Mouse (Mus musculus) left cerebral cortex, postnatal 4 days (tissue): ENCODE results near the gene BC035947. TPM values are rescaled to one million over a fixed set of nuclear protein-coding genes. Genes with fewer than 3 reads are reported as not detected.
"Not testable (repeated sequence)": the region's sequence is repeated elsewhere in the genome, so short reads cannot be mapped to it uniquely, and the experiment has no call there.

Experiments
- DNase-seq: peaks from one replicate; pipeline ENCODE4 v3.0.0-alpha.2; 2022
- intact Hi-C: fragments of 180-260 bp; cut with DNase I; formaldehyde crosslinking; loops from one replicate; pipeline ENCODE4 v1.15.1; 2025
- total RNA-seq, 2 experiments: library from RNA; stranded (reverse); gene quantifications; 2 replicates each; pipeline ENCODE4 v1.2.3; 2021

Gene BC035947
- total RNA-seq: under 1 TPM; 0.22 to 0.32 TPM

DNA sequence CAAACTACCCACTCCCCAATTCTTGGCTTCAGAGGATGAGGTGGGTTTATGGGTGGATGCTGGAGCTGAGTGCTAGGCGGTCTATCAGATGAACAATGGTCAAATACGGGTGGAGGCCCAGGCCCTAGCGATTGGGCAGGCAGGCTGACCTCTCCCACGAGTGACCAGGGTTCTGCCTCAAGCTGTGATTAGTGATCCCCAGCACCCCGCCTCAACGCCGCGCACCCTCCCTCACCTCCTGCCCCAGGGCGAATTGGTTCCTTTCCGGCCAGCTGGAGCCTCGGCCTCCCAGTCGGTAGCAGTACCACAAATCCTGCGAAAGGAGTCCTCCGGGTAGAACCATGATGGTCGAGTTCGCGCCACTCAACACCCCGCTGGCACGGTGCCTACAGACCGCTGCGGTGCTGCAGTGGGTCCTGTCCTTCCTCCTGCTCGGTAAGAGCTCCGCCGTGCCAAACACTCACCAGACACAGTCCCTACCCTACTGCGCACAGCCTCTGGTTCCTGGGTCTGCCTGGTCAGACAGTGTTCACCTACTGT is at the start of gene BC035947:
BC035947 (minus strand) TSS at position 538 of the 540 bp plus-strand sequence.
- intact Hi-C loops: no loop called here
- peak; percentile 38 for DNase-seq

GRCm38 (mm10) chr1:78554012-78554666 is 42.2 kb upstream of the BC035947 start:
- intact Hi-C loops: no loop called here
- DNase-seq: no peak

DNA sequence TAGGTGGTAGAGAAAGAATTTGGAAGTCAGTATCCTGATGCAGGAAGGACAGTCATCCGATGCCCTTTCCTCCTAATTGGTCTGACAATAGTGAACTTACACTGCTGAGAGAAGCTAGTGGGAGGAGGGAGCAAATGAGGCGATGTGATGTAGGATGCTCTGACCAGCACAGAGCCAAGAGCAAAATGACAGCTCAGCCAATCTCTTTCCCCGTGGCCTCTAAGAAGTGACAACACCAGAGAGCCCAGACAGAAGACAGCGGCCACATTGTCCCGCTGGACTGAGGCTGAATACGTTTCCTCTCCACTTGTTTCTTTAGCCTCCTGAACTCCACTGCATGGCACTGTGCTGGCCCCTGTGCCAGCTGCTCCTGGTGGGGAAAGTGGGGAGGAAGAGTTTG is 37.0 kb upstream of the BC035947 start:
- intact Hi-C loops: no loop called here
- no peak for DNase-seq

- intact Hi-C loops: no loop called here
- no peak for DNase-seq
These were observed 34.3 kb upstream of the BC035947 start for GRCm38 (mm10) chr1:78546258-78546657.

- intact Hi-C loops, DNase-seq: not testable (repeated sequence)
These were observed 31.7 kb upstream of the BC035947 start for GRCm38 (mm10) chr1:78543631-78544030.

- no peak for DNase-seq
- intact Hi-C loops: loop anchor here (10.0 kb wide), 2 partner anchors 126 to 1106 kb away; no protein-coding TSS in a partner anchor
These were observed 27.2 kb upstream of the BC035947 start for GRCm38 (mm10) chr1:78539166-78539565.

GRCm38 (mm10) chr1:78538396-78538795 is 26.4 kb upstream of the BC035947 start:
- DNase-seq: no peak
- intact Hi-C loops: loop anchor here (10.0 kb wide), 2 partner anchors 126 to 1106 kb away; no protein-coding TSS in a partner anchor

- intact Hi-C loops: loop anchor here (10.0 kb wide), 2 partner anchors 127 to 1107 kb away; no protein-coding TSS in a partner anchor
- DNase-seq: peak; percentile 65
These were observed 25.6 kb upstream of the BC035947 start for GRCm38 (mm10) chr1:78537494-78538010.

- intact Hi-C loops: loop anchor here (10.0 kb wide), 2 partner anchors 128 to 1108 kb away; no protein-coding TSS in a partner anchor
- peak; percentile 80 for DNase-seq
These were observed 24.6 kb upstream of the BC035947 start for GRCm38 (mm10) chr1:78536310-78537164.

DNA sequence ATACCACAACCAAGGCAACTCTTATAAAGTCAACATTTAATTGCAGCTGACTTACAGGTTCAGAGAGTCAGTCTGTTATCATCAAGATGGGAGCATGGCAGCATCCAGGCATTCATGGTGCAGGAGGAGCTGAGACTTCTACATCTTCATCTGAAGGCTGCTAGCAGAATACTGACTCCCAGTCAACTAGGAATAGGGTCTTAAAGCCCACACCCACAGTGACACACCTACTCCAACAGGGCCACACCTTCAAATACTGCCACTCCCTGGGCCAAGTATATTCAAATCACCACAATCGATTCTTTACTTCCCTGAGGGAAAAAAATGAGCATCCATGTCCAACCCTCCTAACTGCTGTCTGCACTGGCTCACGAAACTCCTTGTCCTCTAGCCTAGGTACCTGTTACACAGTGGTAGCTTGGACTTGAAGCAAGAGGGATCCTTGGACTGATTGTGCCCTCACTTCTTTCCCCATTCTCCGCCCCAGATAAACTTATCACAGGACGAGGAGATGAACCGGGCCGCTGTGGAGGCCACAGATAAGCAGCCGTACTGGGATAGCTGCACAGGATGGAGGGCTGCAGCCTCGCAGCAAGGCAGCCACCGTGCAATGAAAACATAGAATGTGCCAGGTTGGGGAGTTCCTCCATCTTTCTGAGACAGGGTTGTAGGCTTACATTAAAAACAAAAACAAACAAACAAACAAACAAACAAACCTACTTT is 22.6 kb upstream of the BC035947 start:
- intact Hi-C loops: loop anchor here (10.0 kb wide), 2 partner anchors 130 to 1110 kb away; no protein-coding TSS in a partner anchor
- no peak for DNase-seq

- DNase-seq: peak; percentile 23
- intact Hi-C loops: loop anchor here (10.0 kb wide), 2 partner anchors 133 to 1113 kb away; no protein-coding TSS in a partner anchor
These were observed 20.3 kb upstream of the BC035947 start for GRCm38 (mm10) chr1:78532184-78532800.

DNA sequence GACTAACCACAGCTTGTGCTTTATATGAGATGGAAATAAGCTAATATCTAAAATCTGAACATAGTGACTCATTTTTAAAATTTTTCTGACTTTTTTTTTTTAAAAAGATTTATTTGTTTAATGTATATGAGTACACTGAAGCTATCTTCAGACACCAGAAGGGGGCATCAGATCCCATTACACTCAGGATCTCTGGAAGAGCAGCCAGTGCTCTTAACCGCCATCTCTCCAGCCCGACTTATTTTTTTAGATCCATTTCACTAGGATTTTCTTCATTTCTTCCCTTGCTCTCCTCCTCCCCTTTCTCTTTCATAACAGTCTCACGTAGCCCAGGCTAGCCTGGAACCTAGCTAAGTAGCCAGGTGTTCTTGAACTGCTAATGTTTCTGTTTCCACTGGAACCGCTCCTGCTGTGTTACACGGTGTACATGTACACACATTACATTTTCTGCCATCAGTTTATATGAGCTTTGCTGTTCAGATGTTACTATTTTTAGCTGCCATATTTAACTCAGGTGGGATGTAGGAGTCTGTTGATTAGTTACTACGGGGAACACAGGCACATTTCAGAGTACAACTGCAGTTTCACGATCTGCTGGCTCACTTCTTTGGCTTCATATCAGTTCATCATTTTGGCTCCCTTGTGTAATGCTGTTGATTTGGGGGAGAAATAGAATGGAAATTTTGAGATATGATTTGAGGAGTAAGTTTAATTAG is 18.7 kb upstream of the BC035947 start:
- intact Hi-C loops: loop anchor here (10.0 kb wide), 2 partner anchors 134 to 1114 kb away; no protein-coding TSS in a partner anchor
- no peak for DNase-seq

DNA sequence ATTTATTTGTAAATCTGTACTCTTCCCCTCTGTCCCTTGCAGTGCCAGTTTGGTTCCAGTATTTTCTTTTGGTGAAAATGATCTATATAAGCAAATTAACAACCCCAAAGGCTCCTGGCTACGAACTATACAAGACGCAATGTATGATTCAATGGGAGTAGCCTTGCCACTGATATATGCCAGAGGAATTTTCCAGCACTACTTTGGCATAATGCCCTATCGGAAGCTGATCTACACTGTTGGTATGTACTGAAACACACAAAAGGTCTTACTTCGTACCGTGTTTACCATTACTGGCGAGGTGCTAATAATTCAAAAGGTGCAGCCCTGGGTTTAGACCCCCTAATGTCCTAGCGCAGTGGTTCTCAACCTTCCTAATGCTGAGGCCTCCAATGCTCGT is 17.1 kb upstream of the BC035947 start:
- DNase-seq: no peak
- intact Hi-C loops: no loop called here

DNA sequence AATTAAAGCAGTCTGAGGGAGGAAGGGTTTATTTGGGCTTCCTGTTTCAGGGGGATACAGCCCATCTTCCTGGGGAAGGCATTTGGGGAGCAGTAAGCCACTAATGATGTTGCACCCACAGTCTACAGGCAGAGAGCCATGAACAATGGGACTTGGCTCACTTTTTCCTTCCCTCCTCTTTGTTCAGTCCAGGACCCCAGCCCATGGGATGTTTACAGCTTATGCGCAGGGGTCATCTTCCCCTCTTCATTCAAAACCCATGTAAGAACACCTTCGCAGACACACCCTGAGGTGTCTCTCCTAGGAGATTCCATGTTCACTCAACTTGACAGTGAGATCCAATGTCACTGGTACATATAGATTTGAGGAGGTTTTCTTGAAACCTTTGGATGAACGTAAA is 16.4 kb upstream of the BC035947 start:
- no peak for DNase-seq
- intact Hi-C loops: no loop called here

- intact Hi-C loops: no loop called here
These were observed 13.4 kb upstream of the BC035947 start for GRCm38 (mm10) chr1:78525189-78525886.

DNA sequence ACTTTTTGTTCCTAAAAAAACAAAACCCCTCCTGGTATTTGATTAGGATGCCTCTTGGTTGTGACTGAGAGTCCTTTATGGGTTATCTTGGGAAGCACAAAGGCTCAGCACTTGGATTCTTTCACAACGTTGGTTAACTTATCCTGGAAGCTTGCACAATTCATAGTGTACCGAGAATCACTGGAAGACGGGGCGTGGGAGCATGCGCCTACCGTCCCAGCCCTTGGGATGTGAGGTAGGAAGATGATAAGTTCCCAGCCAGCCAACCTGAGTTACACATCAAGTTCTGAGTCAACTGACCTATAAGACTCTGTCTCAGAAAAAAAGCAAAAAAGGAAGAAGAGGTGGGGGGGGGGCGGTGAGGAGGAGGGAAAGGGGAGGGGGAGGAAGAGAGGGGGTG is 6.9 kb upstream of the BC035947 start:
- intact Hi-C loops: no loop called here
- no peak for DNase-seq

More at GRCm38 (mm10) chr1:78525189-78525886, 13.4 kb upstream of the BC035947 start:
- DNase-seq: peak; percentile 66

DNA sequence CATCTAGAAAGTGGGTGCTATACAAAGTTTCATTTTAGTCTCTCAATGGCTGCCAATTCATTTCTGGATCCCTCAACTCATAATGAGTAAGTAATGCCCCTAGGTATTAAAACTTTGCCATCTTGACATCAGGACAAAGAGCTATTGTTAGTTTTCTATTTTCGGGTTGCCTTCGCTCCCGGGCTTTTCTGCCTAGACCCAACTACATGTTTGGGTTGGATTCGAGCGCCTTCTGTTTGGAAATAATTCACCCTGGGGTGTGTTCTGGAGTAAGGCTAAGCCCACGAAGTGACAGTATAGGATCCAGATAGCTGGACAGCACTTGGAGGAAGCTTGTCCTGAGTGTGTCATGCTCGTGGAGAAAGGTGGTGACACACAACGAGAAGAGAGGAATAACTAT is 798 bp upstream of the BC035947 start:
- DNase-seq: no peak
- intact Hi-C loops: no loop called here

- intact Hi-C loops: no loop called here
- no peak for DNase-seq
These were observed 1.1 kb downstream of the BC035947 start, which contains the start of gene Mogat1 for GRCm38 (mm10) chr1:78510862-78511261. Mogat1 (plus strand) TSS chr1:78510991.
